Mouse (Mus musculus) CH12F3 (cell line): ENCODE data around the gene Klf6.

ENCODE experiments used
- in situ Hi-C: fragments of 300-500 bp; cut with MboI; formaldehyde crosslinking; loops from 2 replicates; pipeline ENCODE4 v1.14.3; 2020; ENCODE audit warnings: low sequenced_read_pairs

Gene Klf6

GRCm38 (mm10) chr13:5861157-5862002, at the start of gene Klf6:
Gene Klf6, plus strand, starts transcription at chr13:5861482.
- in situ Hi-C loops = no loop called here

GRCm38 (mm10) chr13:5813433-5813832, 47.8 kb upstream of the Klf6 start:
- in situ Hi-C loops = no loop called here

- in situ Hi-C loops = no loop called here
Observed at GRCm38 (mm10) chr13:5817250-5817649, 44.0 kb upstream of the Klf6 start.

DNA sequence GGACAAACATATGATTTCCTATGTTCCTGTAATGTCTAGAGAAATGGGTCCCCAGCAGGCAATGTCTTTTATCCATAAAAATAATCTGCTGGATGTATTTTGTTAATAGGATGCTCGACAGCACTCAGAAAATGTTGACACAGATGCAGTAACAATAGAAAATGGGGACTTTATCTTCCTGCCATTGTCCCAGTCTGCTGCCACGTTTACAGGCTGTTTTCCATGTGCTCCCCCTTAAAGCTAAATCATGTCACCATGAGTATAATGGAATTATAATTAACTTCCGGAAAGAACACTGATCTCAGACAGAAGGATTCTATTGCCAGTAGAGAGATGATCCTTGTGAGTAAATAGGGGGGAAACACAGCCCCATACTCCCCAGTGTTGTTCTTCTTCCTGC, 42.1 kb upstream of the Klf6 start:
- in situ Hi-C loops = no loop called here

DNA sequence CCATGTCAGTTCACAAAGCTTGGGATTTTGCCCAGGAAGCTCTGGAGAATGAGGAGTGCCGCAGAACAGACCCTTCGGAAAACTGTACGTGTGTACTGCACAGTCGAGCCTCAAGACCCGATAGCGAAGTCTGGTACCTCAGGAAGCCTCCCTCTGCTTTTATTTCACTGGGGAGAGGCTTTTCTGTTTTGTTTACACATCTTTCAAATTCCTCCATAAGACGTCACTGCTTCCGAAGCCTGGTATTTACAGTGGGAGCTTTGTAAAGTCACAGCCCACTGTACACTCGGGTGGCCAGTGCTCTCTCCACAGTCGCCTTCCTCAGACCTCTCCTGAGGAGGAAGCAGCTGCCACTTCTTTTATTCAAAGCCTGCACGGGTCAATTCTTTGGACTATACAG, 38.7 kb upstream of the Klf6 start:
- in situ Hi-C loops = no loop called here

DNA sequence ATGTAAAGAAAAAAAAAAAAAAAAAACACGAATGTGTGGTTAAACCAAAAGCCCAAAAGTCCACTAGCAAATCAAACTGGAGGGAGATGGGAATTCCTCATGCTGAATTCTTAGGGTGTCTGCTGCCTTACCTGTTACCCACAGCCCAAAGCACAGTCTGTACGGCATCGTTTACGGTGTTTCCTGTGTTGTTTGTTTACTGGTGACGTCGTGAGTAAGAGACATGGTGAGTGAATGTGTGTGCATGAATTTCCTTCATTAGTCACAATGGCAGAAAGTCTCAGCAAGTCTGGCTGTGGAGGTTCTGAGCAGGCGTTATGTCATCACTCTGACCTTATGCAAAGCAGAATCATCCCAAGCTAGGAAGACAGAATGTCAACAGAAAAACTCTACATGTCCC, 38.1 kb upstream of the Klf6 start:
- in situ Hi-C loops = no loop called here

DNA sequence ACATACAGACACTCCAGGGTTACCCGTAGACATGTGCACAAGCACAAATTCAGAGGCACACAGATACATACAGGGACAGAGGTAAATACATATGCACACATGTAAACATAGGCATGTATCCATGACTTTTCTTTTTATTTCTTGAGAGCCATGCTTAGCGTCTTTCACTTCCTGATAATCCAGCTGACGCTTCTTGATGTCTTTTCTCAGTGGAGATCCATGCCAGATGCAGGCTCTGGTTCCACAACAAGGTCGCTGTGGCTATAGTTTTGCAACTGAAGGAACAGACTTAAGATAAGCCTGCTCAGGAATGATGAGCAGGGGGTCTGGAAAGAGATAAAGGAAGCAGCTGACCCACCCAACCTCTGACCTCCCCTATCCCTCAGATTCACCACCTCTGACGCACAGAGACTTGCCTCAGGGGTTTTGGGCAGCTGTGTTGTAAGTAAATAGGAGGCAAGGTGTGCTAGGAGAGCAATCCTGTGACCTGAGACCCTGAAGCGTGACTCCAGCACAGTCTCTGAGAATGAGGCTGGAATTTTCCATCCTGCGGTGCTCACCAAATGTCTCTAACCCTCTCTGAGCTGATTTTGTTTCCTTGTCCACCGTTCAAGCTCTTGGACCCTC, 37.0 kb upstream of the Klf6 start:
- in situ Hi-C loops = no loop called here

GRCm38 (mm10) chr13:5826170-5826827, 35.0 kb upstream of the Klf6 start:
- in situ Hi-C loops = no loop called here

- in situ Hi-C loops = no loop called here
Observed at GRCm38 (mm10) chr13:5831976-5832375, 29.3 kb upstream of the Klf6 start.

DNA sequence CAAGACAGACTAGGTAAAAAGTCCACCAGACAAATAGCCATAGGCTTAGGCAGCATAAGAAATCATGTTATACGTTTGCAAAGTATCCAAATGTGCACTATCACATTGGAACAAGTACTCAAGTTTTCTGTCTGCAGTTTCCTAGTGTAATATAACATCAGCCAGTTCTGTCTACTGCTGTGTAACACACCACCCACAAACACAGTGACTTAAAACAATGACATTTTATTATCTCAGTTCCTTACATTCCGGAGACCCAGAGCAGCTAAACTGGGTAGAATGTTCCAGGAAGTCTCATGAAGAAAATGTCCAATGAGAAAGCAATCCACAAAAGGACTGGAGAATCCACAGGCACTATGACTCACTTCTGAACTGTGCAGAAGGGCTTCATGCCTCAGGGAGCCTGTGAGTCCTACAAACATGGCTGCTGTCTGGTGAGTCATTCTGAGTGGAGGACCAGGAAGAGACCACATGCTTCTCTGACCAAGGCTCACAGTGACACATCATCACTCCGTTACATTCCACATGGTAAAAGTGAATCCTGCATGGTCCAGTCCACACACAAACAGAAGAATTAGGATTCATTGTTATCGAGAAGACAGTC, 24.0 kb upstream of the Klf6 start:
- in situ Hi-C loops = no loop called here

DNA sequence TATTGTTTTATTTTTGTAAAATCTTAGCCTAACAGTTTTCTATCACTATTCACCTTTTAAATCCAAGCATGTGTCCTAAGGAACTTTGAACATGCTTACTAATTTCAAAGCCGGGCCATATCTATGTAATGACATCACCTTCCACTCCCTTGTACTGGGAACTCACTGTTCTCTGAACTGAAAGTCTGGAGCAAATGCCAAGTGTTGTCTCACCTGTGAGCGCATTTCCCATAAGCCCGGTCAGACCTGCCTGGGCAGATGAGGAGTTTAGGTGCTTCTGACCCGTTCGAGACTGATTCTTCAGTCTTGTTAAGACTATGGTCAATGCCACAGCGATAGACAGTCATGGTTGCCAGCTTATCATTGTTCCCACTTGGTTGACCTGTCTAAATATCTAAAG, 19.9 kb upstream of the Klf6 start:
- in situ Hi-C loops = no loop called here

GRCm38 (mm10) chr13:5842911-5843310, 18.4 kb upstream of the Klf6 start:
- in situ Hi-C loops = no loop called here

- in situ Hi-C loops = no loop called here
Observed at GRCm38 (mm10) chr13:5843829-5844228, 17.5 kb upstream of the Klf6 start.

DNA sequence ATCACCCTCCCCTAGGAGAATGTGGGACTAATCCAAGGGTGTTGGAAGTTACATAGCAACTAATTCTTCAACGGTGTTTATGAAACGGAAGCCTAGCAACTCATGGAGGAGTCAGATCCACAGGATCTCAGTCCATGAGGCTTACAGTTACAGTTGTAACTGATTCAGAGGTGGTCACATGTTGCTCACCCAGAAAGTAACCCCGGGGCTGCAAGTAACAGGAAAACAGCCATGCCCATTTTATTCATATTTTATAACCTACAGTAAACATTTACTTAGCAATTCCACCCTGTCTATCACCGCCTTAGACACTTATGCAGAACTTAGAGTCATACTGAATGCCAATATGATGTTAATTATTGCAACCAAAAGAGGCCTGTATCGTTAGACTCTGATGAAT, 16.9 kb upstream of the Klf6 start:
- in situ Hi-C loops = no loop called here

DNA sequence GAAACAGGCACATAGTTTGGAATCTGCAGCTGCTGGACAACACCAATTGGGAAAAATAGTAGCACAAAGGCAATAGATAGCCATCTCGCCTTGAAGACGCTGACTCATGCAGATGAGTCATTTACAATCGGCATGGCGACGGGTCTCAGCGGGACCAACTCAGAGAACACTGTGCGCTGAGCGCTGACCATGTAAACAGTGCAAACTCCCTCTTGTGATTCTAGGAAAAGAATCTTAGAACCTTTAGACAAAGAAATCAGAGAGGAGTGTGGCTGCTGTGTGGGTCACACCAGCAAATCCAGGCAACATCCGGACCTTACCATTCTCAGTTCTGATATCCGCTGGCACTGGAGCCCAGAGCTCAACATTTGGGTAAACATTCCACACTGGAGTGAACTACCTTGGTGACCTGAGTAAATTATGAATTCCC, 16.1 kb upstream of the Klf6 start:
- in situ Hi-C loops = no loop called here

GRCm38 (mm10) chr13:5845605-5846004, 15.7 kb upstream of the Klf6 start:
- in situ Hi-C loops = no loop called here

DNA sequence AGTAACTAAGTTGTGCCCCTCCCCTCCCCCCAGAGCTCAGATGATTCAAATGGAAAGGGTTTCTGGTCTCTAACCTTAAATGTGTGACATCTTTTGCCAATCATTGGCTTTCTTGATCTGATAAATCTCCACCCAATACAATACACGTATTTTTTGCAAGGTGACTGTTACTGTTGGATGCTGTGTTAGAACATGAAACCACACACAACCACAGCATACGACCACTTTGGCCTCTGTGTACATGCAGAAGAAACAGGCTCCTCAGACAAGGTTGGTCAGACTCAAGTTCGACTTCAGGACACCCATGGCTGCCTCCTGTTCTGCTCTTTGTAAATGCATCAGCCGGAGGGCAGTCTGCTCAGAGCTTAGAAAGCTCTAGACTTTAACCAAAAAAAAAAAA, 14.4 kb upstream of the Klf6 start:
- in situ Hi-C loops = no loop called here

GRCm38 (mm10) chr13:5847736-5848135, 13.5 kb upstream of the Klf6 start:
- in situ Hi-C loops = no loop called here

GRCm38 (mm10) chr13:5860651-5861156, 578 bp upstream of the Klf6 start:
- in situ Hi-C loops = no loop called here

DNA sequence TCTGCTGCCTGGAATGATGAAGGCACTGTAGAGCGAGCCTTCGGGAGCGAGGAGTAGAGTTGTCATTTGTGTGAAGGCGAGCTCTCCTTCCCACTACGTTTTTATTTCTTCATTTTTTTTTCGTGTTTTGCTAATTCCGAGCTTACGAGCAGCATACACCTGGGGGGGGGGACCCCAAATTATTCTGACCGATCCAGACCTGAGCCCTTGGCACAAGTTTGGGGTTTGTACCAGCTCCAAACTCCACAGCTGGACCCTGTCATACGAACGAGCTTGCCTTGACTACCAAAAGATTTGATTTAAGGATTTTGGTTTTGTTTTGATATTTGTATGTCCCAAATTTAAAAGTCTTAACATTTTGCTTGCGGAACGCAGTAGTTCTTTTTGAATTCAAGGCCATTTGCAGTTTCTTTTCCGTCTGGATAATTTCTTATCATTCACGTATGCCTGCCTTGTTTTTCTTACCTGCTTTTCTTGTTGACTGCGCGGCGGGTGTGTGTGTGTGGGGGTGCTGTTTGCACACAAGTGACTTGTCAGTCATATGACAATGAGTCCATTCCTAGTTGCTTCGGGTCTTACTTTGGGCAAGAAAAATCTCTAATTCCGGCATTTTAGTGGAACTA, 832 bp downstream of the Klf6 start:
- in situ Hi-C loops = no loop called here
